Mouse (Mus musculus): ENCODE measurements at regions not wholly inside any gene's neighbourhood (a gene's known extent, or its start where the extent isn't known, plus 50 kb on each side); places are given as distances from the start of the nearest gene placed in this dataset.

DNA sequence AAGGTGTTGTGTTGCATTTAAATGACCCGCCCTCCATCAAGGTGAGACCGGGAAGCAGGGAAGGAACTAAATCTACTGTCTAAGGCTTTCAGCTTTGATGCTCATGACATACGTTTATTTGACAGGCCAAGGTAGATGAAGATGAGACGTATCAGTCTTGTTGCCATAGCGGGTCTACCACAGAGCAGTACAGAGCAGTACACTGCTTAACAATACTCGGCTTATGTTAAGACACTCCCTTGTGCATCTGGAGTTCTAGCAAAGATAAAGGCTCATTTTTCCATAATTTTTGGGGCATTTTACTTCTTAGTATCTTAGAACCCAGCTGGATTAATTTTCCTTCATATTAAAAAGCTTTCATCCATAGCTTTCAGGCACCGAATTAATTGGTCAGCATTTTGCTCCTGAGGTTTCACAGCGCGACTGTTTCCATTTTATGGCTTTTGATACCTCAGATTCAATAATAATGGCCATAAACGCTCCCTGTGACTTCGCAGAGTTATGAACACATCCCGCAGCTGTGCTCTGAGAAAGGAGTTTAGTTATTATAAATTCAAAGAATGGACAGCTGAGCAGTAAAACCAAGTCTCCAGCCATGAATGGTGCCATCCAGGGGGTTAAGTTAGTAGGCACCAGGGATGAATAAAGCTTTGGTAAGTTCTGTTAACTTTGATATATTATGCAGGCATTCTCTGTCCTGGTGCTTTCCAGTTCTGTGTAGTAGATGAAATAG lies 85.0 kb upstream of the Pld5 start:
- TF ChIP-seq CTCF (IDR thresholded peaks at IDR 0.05; ENCODE audit: control insufficient read depth, insufficient read depth, insufficient read length) (no peak), USF1 (IDR thresholded peaks at IDR 0.05; ENCODE audit: low read depth) (no peak), MAX (IDR thresholded peaks at IDR 0.05) (no peak), FOSL1 (IDR thresholded peaks at IDR 0.05; ENCODE audit: insufficient read depth, low read length, poor library complexity, severe bottlenecking) (no peak)

Measured in C2C12 (cell line).